Mouse (Mus musculus) thymus, postnatal 0 days (tissue): Measurements from ENCODE around the gene Bcas1. TPM values are rescaled to one million over a fixed set of nuclear protein-coding genes. Genes with fewer than 3 reads are reported as not detected.

Experiments
- DNase-seq: peaks from one replicate; pipeline ENCODE4 v3.0.0-alpha.2; 2015; ENCODE audit warnings: low spot score
- polyA plus RNA-seq: library from polyadenylated mRNA; unstranded; fragments of >200 nt; fragmentation: Nextera tagmentation; extraction: Ambion mirVana; gene quantifications from 2 replicates; pipeline ENCODE4 v1.2.1, GENCODE M21; 2015

Gene Bcas1
- polyA plus RNA-seq, 1 experiment from 2014 or later, result 0.79 TPM

GRCm38 (mm10) chr2:170349784-170350183 is 77.9 kb downstream of the Bcas1 start:
- DNase-seq, result no peak

- DNase-seq, result no peak
Observed at GRCm38 (mm10) chr2:170349096-170349495, 78.5 kb downstream of the Bcas1 start.

- DNase-seq, result peak; percentile 72
Observed at GRCm38 (mm10) chr2:170347131-170347765, 80.4 kb downstream of the Bcas1 start.

- DNase-seq, result peak; percentile 23
Observed at GRCm38 (mm10) chr2:170345410-170345793, 82.2 kb downstream of the Bcas1 start.

- peak; percentile 36 for DNase-seq
Observed at GRCm38 (mm10) chr2:170344502-170345409, 82.9 kb downstream of the Bcas1 start.

GRCm38 (mm10) chr2:170343819-170344317 is 83.8 kb downstream of the Bcas1 start:
- DNase-seq, result peak; percentile 48

- peak; percentile 88 for DNase-seq
Observed at GRCm38 (mm10) chr2:170343133-170343818, 84.4 kb downstream of the Bcas1 start.

GRCm38 (mm10) chr2:170342312-170342830 is 85.3 kb downstream of the Bcas1 start:
- no peak for DNase-seq

- DNase-seq, result no peak
Observed at GRCm38 (mm10) chr2:170341179-170341578, 86.5 kb downstream of the Bcas1 start.

- peak; percentile 46 for DNase-seq
Observed at GRCm38 (mm10) chr2:170336266-170336760, 91.3 kb downstream of the Bcas1 start.

GRCm38 (mm10) chr2:170335168-170335567 is 92.5 kb downstream of the Bcas1 start:
- no peak for DNase-seq

- no peak for DNase-seq
Observed at GRCm38 (mm10) chr2:170331870-170332269, 95.8 kb downstream of the Bcas1 start.

- no peak for DNase-seq
Observed at GRCm38 (mm10) chr2:170330466-170330865, 97.2 kb downstream of the Bcas1 start.

GRCm38 (mm10) chr2:170329921-170330320 is 97.7 kb downstream of the Bcas1 start:
- DNase-seq, result no peak

- DNase-seq, result peak; percentile 61
Observed at GRCm38 (mm10) chr2:170323925-170324347, 103.7 kb downstream of the Bcas1 start.

- DNase-seq, result no peak
Observed at GRCm38 (mm10) chr2:170322013-170322414, 105.6 kb downstream of the Bcas1 start.

GRCm38 (mm10) chr2:170321579-170321978 is 106.1 kb downstream of the Bcas1 start:
- DNase-seq, result no peak

GRCm38 (mm10) chr2:170319533-170320463 is 107.8 kb downstream of the Bcas1 start:
- DNase-seq, result no peak

- DNase-seq, result peak; percentile 97
Observed at GRCm38 (mm10) chr2:170318713-170319532, 108.7 kb downstream of the Bcas1 start.
